Mouse (Mus musculus): Measurements from ENCODE around the gene Tmem120a.
A peak's percentile ranks its signal among the peaks of the same experiment; 100 is the strongest.

Tmem120a gene

GRCm38 (mm10) chr5:135731322-135731721, 12.9 kb downstream of the Tmem120a start:
- no peak for DNase-seq (ENCODE audit: low read depth, low spot score)

- no peak for DNase-seq (ENCODE audit: low read depth, low spot score)
Measured at GRCm38 (mm10) chr5:135730916-135731315, 13.3 kb downstream of the Tmem120a start.

GRCm38 (mm10) chr5:135730278-135730677, 14.0 kb downstream of the Tmem120a start:
- DNase-seq (ENCODE audit: low read depth, low spot score): no peak

- DNase-seq (ENCODE audit: low read depth, low spot score): no peak
Measured at GRCm38 (mm10) chr5:135729351-135729750, 14.9 kb downstream of the Tmem120a start.

- DNase-seq (ENCODE audit: low read depth, low spot score): no peak
Measured at GRCm38 (mm10) chr5:135728361-135728760, 15.9 kb downstream of the Tmem120a start.

GRCm38 (mm10) chr5:135727871-135728270, 16.4 kb downstream of the Tmem120a start:
- DNase-seq (ENCODE audit: low read depth, low spot score): no peak

- DNase-seq (ENCODE audit: low read depth, low spot score): no peak
Measured at GRCm38 (mm10) chr5:135726641-135727346, 17.5 kb downstream of the Tmem120a start.

- DNase-seq (ENCODE audit: low read depth, low spot score): no peak
Measured at GRCm38 (mm10) chr5:135725991-135726390, 18.3 kb downstream of the Tmem120a start.

- DNase-seq (ENCODE audit: low read depth, low spot score): peak; percentile 71
Measured at GRCm38 (mm10) chr5:135725391-135725841, 18.8 kb downstream of the Tmem120a start.

- DNase-seq (ENCODE audit: low read depth, low spot score): no peak
Measured at GRCm38 (mm10) chr5:135724536-135725322, 19.5 kb downstream of the Tmem120a start.

GRCm38 (mm10) chr5:135723165-135723751, 21.0 kb downstream of the Tmem120a start:
- DNase-seq (ENCODE audit: low read depth, low spot score): no peak

GRCm38 (mm10) chr5:135722121-135722520, 22.1 kb downstream of the Tmem120a start:
- DNase-seq (ENCODE audit: low read depth, low spot score): no peak

GRCm38 (mm10) chr5:135721076-135721475, 23.2 kb downstream of the Tmem120a start:
- DNase-seq (ENCODE audit: low read depth, low spot score): no peak

- no peak for DNase-seq (ENCODE audit: low read depth, low spot score)
Measured at GRCm38 (mm10) chr5:135720121-135720520, 24.1 kb downstream of the Tmem120a start.

- DNase-seq (ENCODE audit: low read depth, low spot score): no peak
Measured at GRCm38 (mm10) chr5:135719586-135720120, 24.6 kb downstream of the Tmem120a start.

- no peak for DNase-seq (ENCODE audit: low read depth, low spot score)
Measured at GRCm38 (mm10) chr5:135715624-135716023, 28.6 kb downstream of the Tmem120a start.

GRCm38 (mm10) chr5:135713441-135714218, 30.6 kb downstream of the Tmem120a start:
- DNase-seq (ENCODE audit: low read depth, low spot score): no peak

GRCm38 (mm10) chr5:135712803-135713202, 31.4 kb downstream of the Tmem120a start:
- DNase-seq (ENCODE audit: low read depth, low spot score): peak; percentile 81

- no peak for DNase-seq (ENCODE audit: low read depth, low spot score)
Measured at GRCm38 (mm10) chr5:135711582-135712355, 32.5 kb downstream of the Tmem120a start.

GRCm38 (mm10) chr5:135710599-135711214, 33.5 kb downstream of the Tmem120a start:
- no peak for DNase-seq (ENCODE audit: low read depth, low spot score)

Data from telencephalon, adult 2 months (tissue).